Mouse (Mus musculus) MEL (cell line): ENCODE results near the gene Cela1.

ENCODE experiments used
- CTCF ChIP-seq, 3 experiments: IDR thresholded peaks in 2 of 3; conservative IDR thresholded peaks in 1 of 3; 2 replicates each; pipeline ENCODE4 v1.5.1; 2011 to 2012; ENCODE audit warnings: low read length in 3 of 3, low read depth in 2 of 3, mild to moderate bottlenecking in 2 of 3, improper control_type of control experiment in 1 of 3, inconsistent platforms in 1 of 3, mixed read lengths in 1 of 3, moderate library complexity in 1 of 3; ENCODE audit not compliant: control insufficient read depth in 1 of 3, insufficient read depth in 1 of 3, poor library complexity in 1 of 3, severe bottlenecking in 1 of 3
- E2F4 ChIP-seq: IDR thresholded peaks from 2 replicates; pipeline ENCODE4 v1.6.1; 2011; ENCODE audit warnings: low read depth, low read length, improper control_type of control experiment, borderline replicate concordance
- GATA1 ChIP-seq: IDR thresholded peaks from 2 replicates; pipeline ENCODE4 v1.6.1; 2011; ENCODE audit warnings: low read depth, low read length, improper control_type of control experiment
- HCFC1 ChIP-seq: IDR thresholded peaks from 2 replicates; pipeline ENCODE4 v1.6.1; 2012; ENCODE audit warnings: low read depth, mild to moderate bottlenecking, inconsistent platforms, low read length, improper control_type of control experiment, moderate library complexity
- MYC ChIP-seq: IDR thresholded peaks from 2 replicates; pipeline ENCODE4 v1.6.1; 2011; ENCODE audit warnings: low read depth, mild to moderate bottlenecking, low read length, improper control_type of control experiment, moderate library complexity
- POLR2A ChIP-seq, 2 experiments: IDR thresholded peaks; 2 replicates each; pipeline ENCODE4 v1.6.1; 2011 to 2012; ENCODE audit warnings: low read length in 2 of 2, mild to moderate bottlenecking in 2 of 2, control low read depth in 1 of 2, improper control_type of control experiment in 1 of 2, low read depth in 1 of 2, moderate library complexity in 1 of 2; ENCODE audit not compliant: control insufficient read depth in 1 of 2, insufficient read depth in 1 of 2, poor library complexity in 1 of 2
- ZMIZ1 ChIP-seq: IDR thresholded peaks from 2 replicates; pipeline ENCODE4 v1.6.1; 2012; ENCODE audit warnings: low read depth, mild to moderate bottlenecking, inconsistent platforms, low read length, improper control_type of control experiment, moderate library complexity

DNA sequence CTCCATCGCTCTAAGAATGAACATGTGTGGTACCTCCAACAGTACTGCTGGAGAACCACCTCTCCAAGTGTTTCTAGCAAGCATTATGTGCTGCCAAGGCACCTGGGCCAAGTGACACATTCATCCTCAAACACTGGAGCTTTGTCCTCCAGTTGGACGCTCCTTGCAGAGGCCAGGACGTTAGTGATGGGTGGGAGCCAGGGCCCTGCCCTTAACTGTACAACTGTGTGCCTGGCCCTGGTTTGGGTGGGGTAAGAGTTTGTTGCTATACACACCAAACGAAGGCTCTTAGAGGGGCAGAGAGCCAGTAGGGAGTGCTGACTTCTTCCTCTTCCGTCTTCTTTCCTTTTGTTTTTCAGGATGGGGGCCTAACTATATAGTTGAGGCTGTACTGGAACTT is 12.7 kb upstream of the Cela1 start:
- no peak for TF ChIP-seq E2F4
- no peak for TF ChIP-seq CTCF (IDR thresholded peaks at IDR 0.05 in 2 of 3, conservative IDR thresholded peaks at IDR 0.05 in 1 of 3; ENCODE audit: control insufficient read depth in 1 of 3, insufficient read depth in 1 of 3, low read depth in 2 of 3, low read length in 3 of 3, poor library complexity in 1 of 3, severe bottlenecking in 1 of 3)
- TF ChIP-seq ZMIZ1 = no peak
- TF ChIP-seq POLR2A (IDR thresholded peaks at IDR 0.05; ENCODE audit: control insufficient read depth in 1 of 2, insufficient read depth in 1 of 2, low read depth in 1 of 2, low read length in 2 of 2, poor library complexity in 1 of 2) = no peak
- no peak for TF ChIP-seq MYC
- no peak for TF ChIP-seq HCFC1
- no peak for TF ChIP-seq GATA1
